Mouse (Mus musculus): ENCODE data around the gene Gm6169.
"Not testable (repeated sequence)": the region's sequence is repeated elsewhere in the genome, so short reads cannot be mapped to it uniquely, and the experiment has no call there.

Gm6169 gene

GRCm38 (mm10) chr13:97099187-97099852, at the start of gene Gm6169:
Gene Gm6169, minus strand, starts transcription at chr13:97099237.
- peak; percentile 69 for DNase-seq (ENCODE audit: low spot score)

DNA sequence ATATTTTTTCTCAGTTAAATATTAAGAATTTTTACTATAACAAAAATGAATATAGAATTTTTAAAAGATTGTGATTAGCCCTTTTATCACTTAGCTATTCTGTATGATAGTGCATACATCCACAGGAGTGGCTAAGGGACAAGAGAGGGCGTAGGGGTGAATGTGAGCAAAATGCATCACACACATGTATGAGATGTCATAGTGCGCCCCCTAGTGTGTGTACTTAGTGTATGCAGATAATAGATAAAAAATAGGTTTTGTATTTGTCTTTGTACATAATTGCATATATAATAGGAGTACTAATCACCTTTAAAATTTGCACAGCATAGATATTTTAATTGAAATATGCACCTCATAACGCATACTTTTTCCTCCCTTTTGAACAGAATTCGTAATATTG, 46.8 kb upstream of the Gm6169 start:
- peak; percentile 66 for DNase-seq (ENCODE audit: low spot score)

DNA sequence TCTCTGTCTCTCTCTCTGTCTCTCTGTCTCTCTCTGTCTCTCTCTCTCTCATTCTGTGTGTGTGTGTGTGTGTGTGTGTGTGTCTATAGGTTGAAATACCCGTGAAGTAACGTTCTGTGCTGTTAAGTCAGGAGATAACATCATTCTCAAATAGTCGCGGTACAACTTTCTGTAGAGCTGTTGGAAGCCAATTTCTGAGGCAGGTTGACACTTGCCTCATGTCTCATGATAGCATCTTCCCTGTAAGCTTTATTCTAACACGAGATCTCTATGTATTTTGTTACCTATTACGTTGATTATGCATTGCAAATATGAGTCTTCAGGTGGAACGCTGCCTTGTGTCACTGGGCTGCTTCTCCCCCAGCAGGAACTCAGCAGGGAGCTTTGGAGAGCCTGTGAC, 43.3 kb upstream of the Gm6169 start:
- no peak for DNase-seq (ENCODE audit: low spot score)

DNA sequence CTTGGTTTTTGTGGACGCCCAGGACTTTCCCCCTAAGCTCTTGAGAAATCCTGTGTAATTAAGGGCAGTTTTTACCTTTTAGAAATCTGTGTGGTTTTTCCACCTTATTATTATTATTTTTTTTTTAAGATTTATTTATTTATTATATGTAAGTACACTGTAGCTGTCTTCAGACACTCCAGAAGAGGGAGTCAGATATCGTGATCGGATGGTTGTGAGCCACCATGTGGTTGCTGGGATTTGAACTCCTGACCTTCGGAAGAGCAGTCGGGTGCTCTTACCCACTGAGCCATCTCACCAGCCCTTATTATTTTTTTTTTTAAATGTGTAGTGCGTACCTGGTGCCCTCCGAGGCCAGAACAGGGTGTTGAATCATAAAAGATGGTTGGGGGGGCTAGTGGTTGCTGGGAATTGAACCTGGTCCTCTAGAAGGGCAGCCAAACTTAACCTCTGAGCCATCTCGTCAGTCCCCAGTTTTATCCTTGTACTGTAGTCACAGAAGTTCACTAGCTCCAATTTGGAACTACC, 39.4 kb upstream of the Gm6169 start:
- DNase-seq (ENCODE audit: low spot score): not testable (repeated sequence)

DNA sequence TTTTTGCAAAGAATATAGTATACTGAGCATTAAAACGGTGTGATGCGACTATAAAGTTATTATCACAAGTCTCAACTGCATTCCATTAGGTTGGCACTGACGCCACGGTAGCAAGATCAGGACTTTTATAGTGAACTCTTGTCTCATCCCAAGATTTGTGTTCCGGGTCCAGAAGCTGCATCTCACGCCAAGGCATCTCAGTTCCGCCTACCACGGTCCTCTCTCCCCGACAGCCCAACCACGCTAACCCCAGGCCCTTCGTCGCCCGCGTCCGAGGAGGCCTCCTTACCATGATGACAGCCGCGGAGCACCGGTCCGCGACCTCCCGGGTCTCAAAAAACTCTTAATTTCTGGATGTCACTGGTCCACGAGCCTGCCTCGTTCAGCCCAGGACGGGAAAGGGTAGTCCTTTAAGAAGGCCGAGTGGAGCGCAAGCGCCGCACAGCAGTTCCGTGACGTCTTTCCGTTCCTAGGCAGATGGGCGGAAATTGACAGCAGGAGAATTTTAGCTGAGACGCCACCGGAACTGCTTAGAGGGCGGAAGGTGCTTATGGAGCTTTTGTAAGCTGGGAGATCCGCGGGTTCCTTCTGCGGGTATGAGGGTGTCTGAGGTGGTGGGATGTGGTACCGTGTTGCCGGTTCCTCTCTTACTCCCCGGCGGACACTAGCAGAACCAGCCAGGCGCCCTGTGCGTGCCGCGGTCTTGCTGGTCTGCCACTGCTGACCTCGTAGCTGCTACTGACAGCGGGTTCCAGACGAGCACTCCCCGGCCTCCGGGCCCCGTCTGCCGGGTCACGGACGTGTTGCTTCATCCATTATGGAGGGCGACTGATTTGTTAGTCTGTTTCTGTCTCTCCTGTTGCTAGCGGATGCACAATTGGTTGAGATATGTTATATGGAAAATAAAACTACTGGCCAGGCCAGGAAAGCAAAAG, 38.7 kb upstream of the Gm6169 start, which contains the start of the genes Gfm2 and Nsa2:
Gene Gfm2, plus strand, starts transcription at position 472 of the 935 bp plus-strand sequence.
Gene Nsa2, minus strand, starts transcription at position 472 of the 935 bp plus-strand sequence.
- peak; percentile 96 for DNase-seq (ENCODE audit: low spot score)

- not testable (repeated sequence) for DNase-seq (ENCODE audit: low spot score)
Observed at GRCm38 (mm10) chr13:97130413-97130812, 31.4 kb upstream of the Gm6169 start.

DNA sequence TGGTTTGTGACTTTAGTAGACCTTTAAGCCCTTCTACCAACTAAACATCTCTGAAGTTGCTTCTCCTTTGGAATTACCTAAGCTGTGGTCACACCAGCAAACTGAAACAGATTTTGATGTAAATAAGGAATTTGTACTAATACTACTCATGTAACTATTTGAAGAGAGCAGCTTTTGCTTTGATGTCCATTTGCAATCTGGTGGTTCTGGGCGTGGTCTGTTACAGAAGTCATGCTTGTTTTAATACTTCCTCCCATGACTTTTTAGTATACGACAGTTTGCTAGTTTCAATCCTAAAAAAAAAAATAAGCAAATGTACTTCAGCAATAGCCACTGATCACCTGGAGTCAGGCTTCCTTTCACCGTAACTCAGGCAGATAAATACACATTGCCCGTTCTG, 30.6 kb upstream of the Gm6169 start:
- not testable (repeated sequence) for DNase-seq (ENCODE audit: low spot score)

GRCm38 (mm10) chr13:97121341-97121740, 22.3 kb upstream of the Gm6169 start:
- DNase-seq (ENCODE audit: low spot score): no peak

- no peak for DNase-seq (ENCODE audit: low spot score)
Observed at GRCm38 (mm10) chr13:97109046-97109445, 10.0 kb upstream of the Gm6169 start.

- DNase-seq (ENCODE audit: low spot score): not testable (repeated sequence)
Observed at GRCm38 (mm10) chr13:97107721-97108120, 8.7 kb upstream of the Gm6169 start.

GRCm38 (mm10) chr13:97104996-97105395, 6.0 kb upstream of the Gm6169 start:
- no peak for DNase-seq (ENCODE audit: low spot score)

DNA sequence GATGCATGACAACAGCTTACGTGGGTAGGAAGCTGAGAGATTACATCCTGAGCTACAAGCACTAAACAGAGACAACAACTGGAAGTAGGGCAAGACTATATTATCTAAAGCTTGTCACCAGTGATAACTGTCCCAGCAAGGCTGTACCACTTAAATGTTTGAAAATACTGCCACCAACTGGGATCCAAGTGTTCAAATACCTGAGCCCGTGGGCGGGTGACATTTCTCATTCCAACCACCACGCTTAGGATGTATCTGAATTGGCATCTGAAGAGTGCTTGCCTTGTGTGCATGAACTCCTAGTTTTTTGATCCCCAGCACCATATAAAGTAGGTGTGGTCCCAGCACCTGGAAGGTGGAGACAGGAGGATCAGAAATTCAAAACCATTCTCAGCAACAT, 3.3 kb downstream of the Gm6169 start:
- DNase-seq (ENCODE audit: low spot score): no peak

- no peak for DNase-seq (ENCODE audit: low spot score)
Observed at GRCm38 (mm10) chr13:97088183-97088582, 10.9 kb downstream of the Gm6169 start.

GRCm38 (mm10) chr13:97087421-97087820, 11.6 kb downstream of the Gm6169 start:
- no peak for DNase-seq (ENCODE audit: low spot score)

GRCm38 (mm10) chr13:97086316-97086715, 12.7 kb downstream of the Gm6169 start:
- no peak for DNase-seq (ENCODE audit: low spot score)

DNA sequence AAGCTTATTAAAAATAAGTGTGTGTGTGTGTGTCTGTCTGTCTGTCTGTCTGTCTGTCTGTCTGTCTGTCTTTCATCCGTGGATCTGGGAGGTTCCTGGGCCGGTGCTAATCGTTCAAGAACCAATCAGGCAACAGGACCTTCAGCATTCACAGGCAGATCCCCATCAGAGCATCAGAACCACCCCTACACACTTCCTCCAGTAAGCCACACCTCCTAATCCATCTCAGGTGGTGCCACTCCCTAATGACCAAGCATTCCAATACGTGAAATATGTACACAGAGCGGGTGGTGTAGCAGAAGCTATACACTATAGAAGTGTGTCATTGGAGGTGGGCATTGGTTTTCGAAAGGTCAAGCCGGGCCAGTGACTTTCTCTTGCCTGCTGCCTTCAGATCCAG, 16.6 kb downstream of the Gm6169 start:
- DNase-seq (ENCODE audit: low spot score): no peak

DNA sequence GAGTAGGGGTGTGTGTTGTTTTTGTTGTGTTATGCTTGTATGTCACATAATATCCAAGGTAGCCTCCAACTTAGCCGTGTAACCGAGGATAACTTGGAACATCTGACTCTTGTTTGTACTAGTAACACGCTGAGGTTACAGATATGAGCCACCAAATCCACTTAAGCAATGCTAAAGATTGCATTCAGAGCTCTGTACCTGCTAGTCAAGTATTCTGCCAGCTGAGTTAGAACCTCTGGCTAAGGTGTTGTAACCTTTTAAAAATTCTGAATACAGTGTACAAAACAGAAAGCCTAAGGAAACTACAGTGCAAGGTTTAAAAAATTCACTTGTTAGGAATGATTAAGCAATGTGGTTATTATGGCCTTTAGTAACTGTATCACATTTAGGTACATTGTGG, 18.4 kb downstream of the Gm6169 start:
- DNase-seq (ENCODE audit: low spot score): no peak

DNA sequence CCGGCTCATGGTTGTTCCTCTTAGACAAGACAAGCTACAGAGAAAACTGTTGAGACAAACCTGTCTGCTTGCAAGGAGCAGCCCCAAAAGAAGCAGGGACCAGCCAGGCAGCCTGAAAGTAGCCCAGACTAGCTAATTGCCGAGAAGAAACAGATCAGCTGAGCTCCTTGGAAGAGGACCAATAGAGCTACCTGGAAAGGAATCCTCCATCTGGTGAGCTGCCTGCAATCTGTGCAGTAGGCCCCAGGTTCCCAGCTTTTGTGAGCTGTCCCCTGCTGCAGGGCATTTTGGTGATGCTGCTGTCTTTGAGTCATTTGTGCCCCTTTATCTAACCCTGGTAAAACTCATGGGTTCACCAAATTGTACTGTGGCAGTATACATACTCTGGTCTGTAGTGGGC, 18.8 kb downstream of the Gm6169 start:
- no peak for DNase-seq (ENCODE audit: low spot score)

DNA sequence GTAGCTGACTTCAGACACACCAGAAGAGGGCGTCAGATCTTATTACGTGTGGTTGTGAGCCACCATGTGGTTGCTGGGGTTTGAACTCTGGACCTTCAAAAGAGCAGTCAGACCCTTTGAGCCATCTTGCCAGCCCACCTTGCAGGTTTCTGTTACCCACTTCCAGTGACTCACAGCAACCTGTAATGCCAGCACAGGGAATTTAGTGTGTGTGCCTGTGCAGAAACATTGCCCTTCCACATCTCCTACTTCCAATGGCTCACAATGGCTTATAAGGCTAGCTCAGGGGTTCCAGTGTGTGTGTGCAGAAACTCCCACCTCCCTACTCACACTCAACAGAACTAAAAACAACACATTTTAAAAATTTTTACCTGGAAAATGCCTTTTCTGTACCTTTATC, 21.5 kb downstream of the Gm6169 start:
- no peak for DNase-seq (ENCODE audit: low spot score)

GRCm38 (mm10) chr13:97073497-97073896, 25.5 kb downstream of the Gm6169 start:
- DNase-seq (ENCODE audit: low spot score): no peak

DNA sequence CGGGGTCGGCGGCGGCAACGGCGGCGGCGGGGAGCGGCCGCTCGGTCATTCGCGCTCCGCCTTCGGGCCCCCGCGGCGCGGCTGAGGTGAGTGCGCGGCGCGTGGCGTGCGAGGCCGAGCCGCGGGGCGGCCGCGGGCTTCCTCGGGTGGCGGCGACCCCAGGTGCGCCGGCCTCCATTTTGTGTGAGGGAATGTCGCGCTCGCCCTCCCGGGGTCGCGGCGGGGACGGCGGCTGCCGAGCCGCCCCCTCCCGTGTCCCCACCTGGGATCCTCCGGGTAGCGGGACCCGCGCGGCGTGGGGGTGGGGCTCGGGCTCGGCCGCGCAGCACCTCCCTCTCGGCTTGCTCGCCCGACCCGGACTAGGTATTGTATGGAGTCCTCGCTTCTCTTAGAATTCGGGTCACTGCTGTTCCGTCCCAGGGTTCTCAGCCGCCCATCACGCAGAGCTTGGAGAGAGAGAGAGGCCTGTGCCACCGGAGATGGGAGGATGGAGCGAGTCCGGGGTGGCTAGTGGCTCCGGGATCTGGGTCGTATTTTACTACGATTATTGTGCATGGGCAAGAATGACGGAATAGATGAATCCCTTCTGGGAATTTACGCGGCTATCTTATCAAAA, 27.3 kb downstream of the Gm6169 start:
- no peak for DNase-seq (ENCODE audit: low spot score)

DNA sequence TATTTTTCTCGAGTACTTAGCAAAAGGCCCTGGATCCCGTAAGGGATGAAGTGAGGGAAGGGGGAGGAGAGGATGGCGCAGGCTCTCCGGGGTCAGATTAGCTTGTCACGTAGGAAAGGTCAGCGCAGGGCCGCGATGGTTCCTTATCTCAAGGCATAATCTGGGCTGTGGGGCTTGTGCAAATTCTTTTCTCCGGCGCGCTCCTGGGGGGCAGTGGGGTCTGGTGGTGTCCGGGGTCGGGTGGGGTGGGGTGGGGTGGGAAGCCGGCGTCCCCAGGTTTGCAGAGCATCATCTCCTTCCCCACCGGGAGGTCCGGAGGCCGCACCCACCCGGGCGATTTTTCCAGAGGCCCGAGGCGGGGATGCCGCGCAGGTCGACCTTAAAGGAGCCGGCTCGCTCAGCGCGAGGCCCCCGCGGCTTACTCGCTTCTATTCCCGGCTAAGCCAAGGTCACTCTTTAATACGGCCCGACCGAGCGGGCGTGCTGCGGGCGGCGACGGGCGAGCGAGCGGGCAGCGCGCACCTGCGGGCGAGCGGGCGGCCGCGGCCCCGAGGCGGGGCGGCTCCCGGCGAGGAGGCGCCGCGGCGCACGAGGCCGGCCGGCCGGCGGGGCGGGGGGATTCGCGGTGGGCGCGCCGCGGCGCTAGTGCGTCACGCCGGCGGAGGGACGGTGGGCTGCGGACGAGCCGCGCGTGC, 28.0 kb downstream of the Gm6169 start:
- no peak for DNase-seq (ENCODE audit: low spot score)
